Mouse (Mus musculus): ENCODE measurements around the gene Elp6. TPM values are rescaled to one million over a fixed set of nuclear protein-coding genes. Genes with fewer than 3 reads are reported as not detected.
A peak's percentile ranks its signal among the peaks of the same experiment; 100 is the strongest.
"Not testable (repeated sequence)": the region's sequence is repeated elsewhere in the genome, so short reads cannot be mapped to it uniquely, and the experiment has no call there.

Elp6 gene
- polyA plus RNA-seq, 1 experiment from 2014 or later, result 28.8 TPM

- Histone ChIP-seq H3K9me3 (replicated peaks) (no peaks in the 10 kb centered on the region), H3K4me1 (no peaks in the 10 kb centered on the region), H3K36me3 (peaks cover 38% of the 10 kb centered on the region), H3K27ac (no peak overlapping the region), H3K9ac (no peak overlapping the region), H3K27me3 (no peaks in the 10 kb centered on the region), H3K4me2 (no peak overlapping the region), H3K4me3 (replicated peaks) (no peak overlapping the region)
- ATAC-seq (replicated peaks; ENCODE audit: low FRiP score), result no peak
Observed at GRCm38 (mm10) chr9:110322972-110323371, 18.0 kb downstream of the Elp6 start.

DNA sequence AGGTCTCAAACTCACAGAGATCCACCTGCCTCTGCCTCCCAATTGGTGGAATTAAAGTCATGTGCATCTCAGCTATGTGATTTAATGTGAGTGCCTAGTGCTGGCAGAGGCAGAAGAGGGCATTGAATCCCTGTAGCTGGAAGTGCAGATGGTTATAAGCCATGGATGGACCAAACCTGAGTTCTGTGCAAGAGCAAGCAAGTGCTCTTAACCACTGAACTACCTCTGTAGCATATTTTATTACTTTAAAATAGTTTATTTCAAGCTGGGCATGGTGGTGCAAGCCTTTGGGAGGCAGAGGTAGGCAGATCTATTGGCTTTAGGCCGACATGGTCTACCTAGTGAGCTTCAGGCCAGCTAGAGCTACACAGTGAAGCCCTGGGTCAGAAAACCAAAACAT, 19.2 kb downstream of the Elp6 start:
- Histone ChIP-seq H3K9me3 (replicated peaks) (no peaks in the 10 kb centered on the region), H3K27ac (no peak overlapping the region), H3K4me1 (no peaks in the 10 kb centered on the region; the same call in 1 of the 2 replicates), H3K9ac (no peak overlapping the region), H3K27me3 (no peaks in the 10 kb centered on the region), H3K4me2 (no peak overlapping the region), H3K36me3 (peaks cover 26% of the 10 kb centered on the region), H3K4me3 (replicated peaks) (no peak overlapping the region)
- 83% methylated on average over 1 of the region's 1 CpGs for WGBS
- ATAC-seq (replicated peaks; ENCODE audit: low FRiP score), result no peak

- H3K36me3 ChIP-seq, result no peaks in the 10 kb centered on the region
- no peak overlapping the region for H3K9ac ChIP-seq
- no peak overlapping the region for H3K4me2 ChIP-seq
- H3K9me3 ChIP-seq (replicated peaks), result no peaks in the 10 kb centered on the region
- no peak for ATAC-seq (replicated peaks; ENCODE audit: low FRiP score)
- no peaks in the 10 kb centered on the region for H3K27me3 ChIP-seq
- H3K4me3 ChIP-seq (replicated peaks), result no peak overlapping the region
- WGBS, result 82% methylated on average over 2 of the region's 2 CpGs
- peaks cover 5% of the 10 kb centered on the region; the same call in 1 of the 2 replicates for H3K4me1 ChIP-seq
- no peak overlapping the region for H3K27ac ChIP-seq
Observed at GRCm38 (mm10) chr9:110328178-110328577, 23.2 kb downstream of the Elp6 start.

GRCm38 (mm10) chr9:110328946-110329630, 24.1 kb downstream of the Elp6 start:
- Histone ChIP-seq H3K4me1 (peaks cover 9% of the 10 kb centered on the region), H3K4me3 (replicated peaks) (no peak overlapping the region), H3K36me3 (no peaks in the 10 kb centered on the region), H3K4me2 (no peak overlapping the region), H3K9me3 (replicated peaks) (no peaks in the 10 kb centered on the region), H3K27me3 (no peaks in the 10 kb centered on the region), H3K9ac (no peak overlapping the region), H3K27ac (no peak overlapping the region)
- no peak for ATAC-seq (replicated peaks; ENCODE audit: low FRiP score)
- WGBS, result 46% methylated on average over 5 of the region's 5 CpGs

- no peak for ATAC-seq (replicated peaks; ENCODE audit: low FRiP score)
- no peak overlapping the region for H3K4me3 ChIP-seq (replicated peaks)
- H3K4me2 ChIP-seq, result no peak overlapping the region
- no peak overlapping the region for H3K27ac ChIP-seq
- 82% methylated on average over 21 of the region's 21 CpGs for whole genome bisulfite sequencing
- H3K9ac ChIP-seq, result no peak overlapping the region
- H3K27me3 ChIP-seq, result no peaks in the 10 kb centered on the region
- peaks cover 12% of the 10 kb centered on the region for H3K4me1 ChIP-seq
- H3K36me3 ChIP-seq, result no peaks in the 10 kb centered on the region
- no peaks in the 10 kb centered on the region for H3K9me3 ChIP-seq (replicated peaks)
Observed at GRCm38 (mm10) chr9:110329655-110330054, 24.7 kb downstream of the Elp6 start.

DNA sequence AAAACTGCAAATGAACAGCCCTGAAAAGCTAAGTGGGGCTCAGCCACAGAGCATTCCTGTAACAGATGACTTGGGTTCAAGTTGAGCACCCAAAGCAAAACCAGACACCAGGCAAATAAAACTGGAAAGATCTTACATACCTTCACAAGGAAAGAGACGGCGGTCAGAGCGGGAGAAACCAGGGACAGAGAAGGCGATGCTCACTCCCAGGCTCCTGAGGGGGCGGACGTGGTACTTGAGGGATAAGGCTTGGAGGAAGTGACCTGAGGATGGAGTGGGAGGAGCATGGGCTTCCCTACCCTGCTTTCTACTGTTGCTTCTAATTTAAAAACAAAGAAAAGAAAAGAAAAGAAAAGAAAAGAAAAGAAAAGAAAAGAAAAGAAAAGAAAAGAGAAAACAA, 25.4 kb downstream of the Elp6 start:
- H3K4me3 ChIP-seq (replicated peaks), result no peak overlapping the region
- no peaks in the 10 kb centered on the region for H3K9me3 ChIP-seq (replicated peaks)
- H3K4me1 ChIP-seq, result peaks cover 12% of the 10 kb centered on the region
- H3K27me3 ChIP-seq, result no peaks in the 10 kb centered on the region
- no peak for ATAC-seq (replicated peaks; ENCODE audit: low FRiP score)
- 56% methylated on average over 6 of the region's 6 CpGs for WGBS
- no peak overlapping the region for H3K4me2 ChIP-seq
- no peaks in the 10 kb centered on the region for H3K36me3 ChIP-seq
- H3K9ac ChIP-seq, result no peak overlapping the region
- H3K27ac ChIP-seq, result no peak overlapping the region

DNA sequence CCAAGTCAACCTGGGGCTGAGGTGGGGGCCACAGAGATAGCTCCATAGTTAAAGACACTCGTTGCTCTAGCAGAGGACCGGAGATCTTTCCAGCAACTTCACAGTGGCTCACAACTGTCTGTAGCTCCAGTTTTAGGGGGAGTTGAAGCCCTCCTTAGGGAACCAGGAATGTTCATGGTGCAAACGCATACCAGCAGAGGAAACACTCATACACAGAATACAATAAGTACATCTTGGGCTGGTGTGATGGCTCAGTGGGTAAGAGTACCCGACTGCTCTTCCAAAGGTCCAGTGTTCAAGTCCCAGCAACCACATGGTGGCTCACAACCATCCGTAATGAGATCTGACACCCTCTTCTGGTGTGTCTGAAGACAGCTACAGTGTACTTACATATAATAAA, 25.9 kb downstream of the Elp6 start:
- H3K4me1 ChIP-seq, result peaks cover 12% of the 10 kb centered on the region
- H3K4me3 ChIP-seq (replicated peaks); ATAC-seq (replicated peaks; ENCODE audit: low FRiP score); H3K27ac ChIP-seq; H3K4me2 ChIP-seq; H3K9ac ChIP-seq; H3K36me3 ChIP-seq; H3K27me3 ChIP-seq; H3K9me3 ChIP-seq (replicated peaks): not testable (repeated sequence)
- 95% methylated on average over 5 of the region's 5 CpGs for WGBS

- peak within 1 kb of the TSS; percentile 68 for H3K27ac ChIP-seq
- H3K9ac ChIP-seq, result peak within 1 kb of the TSS; percentile 75
- H3K9me3 ChIP-seq (replicated peaks), result no peaks in the 10 kb centered on the region
- H3K4me1 ChIP-seq, result peaks cover 12% of the 10 kb centered on the region
- peak; percentile 92 for ATAC-seq (replicated peaks; ENCODE audit: low FRiP score)
- WGBS, result under 1% methylated on average over 59 of the region's 78 CpGs
- no peaks in the 10 kb centered on the region for H3K36me3 ChIP-seq
- H3K4me3 ChIP-seq (replicated peaks), result peak within 1 kb of the TSS; percentile 90
- H3K4me2 ChIP-seq, result peak within 1 kb of the TSS; percentile 74
- no peaks in the 10 kb centered on the region for H3K27me3 ChIP-seq
Observed at GRCm38 (mm10) chr9:110333135-110333895, 28.3 kb downstream of the Elp6 start, which contains the start of gene Scap. Gene Scap, plus strand, starts transcription at chr9:110333288.

DNA sequence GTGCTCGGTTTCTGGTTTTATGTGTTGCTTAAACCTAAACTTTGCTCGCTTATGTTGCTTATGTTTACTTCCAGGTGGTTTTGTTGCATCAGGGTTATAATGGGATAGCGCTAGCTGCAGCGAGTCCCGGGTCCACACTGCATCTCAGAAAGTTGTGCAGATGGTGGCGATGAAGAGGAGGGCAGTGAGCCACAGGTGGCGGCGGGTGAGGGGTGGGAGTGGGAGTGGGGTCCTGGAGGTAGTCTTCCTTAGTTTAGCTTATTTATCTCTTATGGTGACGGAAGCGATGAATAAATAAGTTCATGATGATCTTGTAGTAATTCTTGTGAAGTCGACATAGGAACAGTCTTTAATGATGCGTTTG, 28.9 kb downstream of the Elp6 start:
- 9% methylated on average over 12 of the region's 12 CpGs for WGBS
- Histone ChIP-seq H3K4me2 (peak overlapping the region; percentile 74), H3K9me3 (replicated peaks) (no peaks in the 10 kb centered on the region), H3K27ac (peak overlapping the region; percentile 68; the same call in 1 of the 2 replicates), H3K4me3 (replicated peaks) (peak overlapping the region; percentile 90), H3K27me3 (no peaks in the 10 kb centered on the region), H3K36me3 (no peaks in the 10 kb centered on the region), H3K9ac (peak overlapping the region; percentile 75), H3K4me1 (peaks cover 12% of the 10 kb centered on the region)
- ATAC-seq (replicated peaks; ENCODE audit: low FRiP score), result no peak

DNA sequence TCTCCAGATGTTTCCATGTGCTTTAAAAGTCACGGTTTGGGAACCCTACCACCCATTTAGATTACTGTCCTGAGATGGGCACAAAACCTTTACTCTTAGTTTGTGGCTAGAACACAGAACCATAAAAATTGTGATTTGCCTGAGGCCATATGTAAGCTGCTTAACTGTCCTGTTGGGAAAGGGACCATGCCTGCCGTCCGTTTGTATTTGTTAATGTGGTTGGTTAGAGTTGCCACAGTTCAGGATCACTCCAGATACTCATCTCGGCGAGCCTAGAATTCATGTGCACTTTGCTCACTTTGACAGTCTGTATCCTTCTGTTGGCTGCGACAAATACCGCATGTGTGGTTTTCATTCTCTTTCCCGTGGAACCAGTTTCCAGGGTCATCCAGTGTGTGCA, 29.9 kb downstream of the Elp6 start:
- 71% methylated on average over 8 of the region's 8 CpGs for WGBS
- Histone ChIP-seq H3K9ac (no peak overlapping the region), H3K4me2 (peak overlapping the region; percentile 74; the same call in 1 of the 2 replicates), H3K36me3 (no peaks in the 10 kb centered on the region), H3K9me3 (replicated peaks) (no peaks in the 10 kb centered on the region), H3K4me3 (replicated peaks) (no peak overlapping the region), H3K4me1 (peaks cover 7% of the 10 kb centered on the region), H3K27ac (no peak overlapping the region), H3K27me3 (no peaks in the 10 kb centered on the region)
- no peak for ATAC-seq (replicated peaks; ENCODE audit: low FRiP score)

- H3K9ac ChIP-seq, result no peak overlapping the region
- H3K9me3 ChIP-seq (replicated peaks), result no peaks in the 10 kb centered on the region
- H3K4me1 ChIP-seq, result peaks cover 3% of the 10 kb centered on the region; the same call in 1 of the 2 replicates
- no peaks in the 10 kb centered on the region for H3K27me3 ChIP-seq
- no peaks in the 10 kb centered on the region for H3K36me3 ChIP-seq
- 85% methylated on average over 5 of the region's 5 CpGs for WGBS
- H3K27ac ChIP-seq, result no peak overlapping the region
- ATAC-seq (replicated peaks; ENCODE audit: low FRiP score), result no peak
- no peak overlapping the region for H3K4me3 ChIP-seq (replicated peaks)
- H3K4me2 ChIP-seq, result no peak overlapping the region
Observed at GRCm38 (mm10) chr9:110340037-110340750, 35.2 kb downstream of the Elp6 start.

GRCm38 (mm10) chr9:110342008-110342407, 37.0 kb downstream of the Elp6 start:
- Histone ChIP-seq H3K4me2 (no peak overlapping the region), H3K27ac (no peak overlapping the region)
- 84% methylated on average over 8 of the region's 8 CpGs for WGBS

More at GRCm38 (mm10) chr9:110342008-110342407, 37.0 kb downstream of the Elp6 start:
- Histone ChIP-seq H3K4me3 (replicated peaks) (no peak overlapping the region), H3K36me3 (no peaks in the 10 kb centered on the region), H3K9me3 (replicated peaks) (no peaks in the 10 kb centered on the region), H3K9ac (no peak overlapping the region), H3K27me3 (no peaks in the 10 kb centered on the region), H3K4me1 (peaks cover 6% of the 10 kb centered on the region)
- ATAC-seq (replicated peaks; ENCODE audit: low FRiP score), result no peak
